Mouse (Mus musculus) small intestine, adult 2 months (tissue): Measurements from ENCODE around the gene Gp9. TPM values are rescaled to one million over a fixed set of nuclear protein-coding genes. Genes with fewer than 3 reads are reported as not detected.
A peak's percentile ranks its signal among the peaks of the same experiment; 100 is the strongest.

Experiments used
- H3K27ac ChIP-seq: fragments of 200-500 bp; 2 replicates; pipeline ENCODE4 v1.5.1; 2012; ENCODE audit warnings: low read depth, low read length, control low read depth, inconsistent platforms; ENCODE audit not compliant: insufficient read depth
- H3K27me3 ChIP-seq: fragments of 200-500 bp; 2 replicates; pipeline ENCODE4 v1.6.1; 2012; ENCODE audit warnings: mild to moderate bottlenecking, moderate library complexity, low read length, inconsistent platforms; ENCODE audit not compliant: control insufficient read depth, insufficient read depth
- H3K36me3 ChIP-seq: fragments of 200-500 bp; 2 replicates; pipeline ENCODE4 v1.6.1; 2012; ENCODE audit warnings: mild to moderate bottlenecking, low read length, control low read depth, inconsistent platforms; ENCODE audit not compliant: control insufficient read depth, insufficient read depth
- H3K4me1 ChIP-seq: fragments of 200-500 bp; 2 replicates; pipeline ENCODE4 v1.6.1; 2012; ENCODE audit warnings: low read length, inconsistent platforms, mixed read lengths; ENCODE audit not compliant: control insufficient read depth, insufficient read depth, insufficient read length
- H3K4me3 ChIP-seq: fragments of 200-500 bp; 2 replicates; pipeline ENCODE4 v1.5.1; 2012; ENCODE audit warnings: low read depth, mild to moderate bottlenecking, control low read depth, inconsistent platforms, low read length, moderate library complexity
- CTCF ChIP-seq: fragments of 200-500 bp; IDR thresholded peaks from 2 replicates; pipeline ENCODE4 v1.5.1; 2012; ENCODE audit warnings: low read depth, mild to moderate bottlenecking, control low read depth, inconsistent platforms, low read length, moderate library complexity, mixed read lengths; ENCODE audit not compliant: insufficient replicate concordance, insufficient read length; ENCODE audit errors: extremely low read depth
- POLR2A ChIP-seq: fragments of 200-500 bp; IDR thresholded peaks from 2 replicates; pipeline ENCODE4 v1.6.1; 2012; ENCODE audit warnings: low read depth, mild to moderate bottlenecking, control low read depth, inconsistent platforms, low read length, moderate library complexity
- WGBS: fragments of 180-500 bp; shearing (Covaris S2); methylation state at CpG from one replicate; pipeline ENCODE4 v1.1.7; 2018; 5-methylcytosine and 5-hydroxymethylcytosine counted together
- polyA plus RNA-seq: library from polyadenylated mRNA; depleted of rRNA; stranded (reverse); fragments of >200 nt; gene quantifications from 2 replicates; pipeline ENCODE4 v1.2.3, GENCODE M21; 2012

Gp9 gene
- polyA plus RNA-seq, 1 experiment, result not detected

GRCm38 (mm10) chr6:87742804-87743203 lies 35.1 kb upstream of the Gp9 start:
- H3K27ac ChIP-seq, result no peak overlapping the region
- 82% methylated on average over 5 of the region's 5 CpGs for WGBS
- H3K4me1 ChIP-seq, result 0 out of 2 replicates have a peak, but pooled peaks cover 2% of the 10 kb centered on the region
- H3K36me3 ChIP-seq, result no peaks in the 10 kb centered on the region
- no peaks in the 10 kb centered on the region for H3K27me3 ChIP-seq
- H3K4me3 ChIP-seq, result no peak overlapping the region
- TF ChIP-seq CTCF, result peak; percentile 31; the same call in 1 of the 2 replicates
- no peak for TF ChIP-seq POLR2A

DNA sequence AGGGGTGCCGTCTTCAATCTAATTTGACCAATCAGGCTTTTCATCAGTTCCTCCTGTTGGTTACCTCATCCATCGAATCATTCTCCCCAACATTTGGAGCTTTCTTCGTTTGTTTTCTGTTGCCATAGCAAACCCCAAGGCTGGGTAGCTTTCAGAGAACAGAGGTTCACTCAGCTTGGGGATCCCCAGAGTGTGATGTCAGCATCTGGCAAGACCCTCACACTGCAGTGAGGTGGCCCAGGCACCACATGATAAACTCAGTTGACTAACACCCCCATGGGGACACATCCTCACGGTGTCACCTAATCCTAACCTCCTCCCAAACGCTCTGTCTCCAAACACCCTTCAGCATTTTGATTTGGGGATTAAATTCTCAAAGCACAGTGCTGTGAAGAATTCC lies 34.6 kb upstream of the Gp9 start:
- H3K36me3 ChIP-seq, result no peaks in the 10 kb centered on the region
- no peak for TF ChIP-seq CTCF
- no peak for TF ChIP-seq POLR2A
- WGBS, result 55% methylated on average over 5 of the region's 5 CpGs
- H3K27ac ChIP-seq, result no peak overlapping the region
- H3K4me3 ChIP-seq, result no peak overlapping the region
- 0 out of 2 replicates have a peak, but pooled peaks cover 2% of the 10 kb centered on the region for H3K4me1 ChIP-seq
- H3K27me3 ChIP-seq, result no peaks in the 10 kb centered on the region

- WGBS, result 72% methylated on average over 3 of the region's 3 CpGs
- TF ChIP-seq POLR2A, result no peak
- TF ChIP-seq CTCF, result no peak
Observed at GRCm38 (mm10) chr6:87744632-87745031, 33.2 kb upstream of the Gp9 start.

DNA sequence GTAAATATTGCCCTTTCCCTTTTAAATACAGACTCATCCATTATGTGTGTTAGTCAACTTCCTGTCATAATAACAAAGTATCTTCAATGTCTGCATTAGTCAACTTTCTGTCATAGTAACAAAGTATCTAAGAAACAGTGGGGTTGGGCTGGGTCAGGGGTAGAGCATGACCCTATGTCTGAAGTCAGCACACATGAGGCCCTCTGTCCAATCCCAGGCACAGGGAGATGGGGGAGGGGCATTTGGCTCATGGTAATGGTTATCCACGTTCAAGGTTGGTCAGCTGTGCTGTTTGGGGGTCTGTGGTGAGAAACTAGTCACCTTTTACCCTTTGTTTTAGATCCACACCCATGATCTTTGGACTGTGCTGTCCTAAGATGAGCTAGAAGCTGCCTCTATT lies 32.6 kb upstream of the Gp9 start:
- Histone ChIP-seq H3K4me3 (no peak overlapping the region), H3K36me3 (no peaks in the 10 kb centered on the region), H3K27ac (0 out of 2 replicates have a peak overlapping the region, but pooled peaks have one; percentile 12), H3K4me1 (0 out of 2 replicates have a peak, but pooled peaks cover 2% of the 10 kb centered on the region), H3K27me3 (no peaks in the 10 kb centered on the region)
- no peak for TF ChIP-seq POLR2A
- no peak for TF ChIP-seq CTCF
- WGBS, result 26% methylated on average over 1 of the region's 1 CpGs

More at GRCm38 (mm10) chr6:87744632-87745031, 33.2 kb upstream of the Gp9 start:
- no peak overlapping the region for H3K27ac ChIP-seq
- 0 out of 2 replicates have a peak, but pooled peaks cover 2% of the 10 kb centered on the region for H3K4me1 ChIP-seq
- no peaks in the 10 kb centered on the region for H3K27me3 ChIP-seq
- H3K36me3 ChIP-seq, result no peaks in the 10 kb centered on the region
- H3K4me3 ChIP-seq, result no peak overlapping the region

GRCm38 (mm10) chr6:87746059-87746458 lies 31.8 kb upstream of the Gp9 start:
- Histone ChIP-seq H3K27me3 (no peaks in the 10 kb centered on the region), H3K36me3 (no peaks in the 10 kb centered on the region), H3K27ac (no peak overlapping the region), H3K4me1 (0 out of 2 replicates have a peak, but pooled peaks cover 2% of the 10 kb centered on the region), H3K4me3 (no peak overlapping the region)
- TF ChIP-seq CTCF (no peak), POLR2A (no peak)
- WGBS, result 52% methylated on average over 3 of the region's 3 CpGs

DNA sequence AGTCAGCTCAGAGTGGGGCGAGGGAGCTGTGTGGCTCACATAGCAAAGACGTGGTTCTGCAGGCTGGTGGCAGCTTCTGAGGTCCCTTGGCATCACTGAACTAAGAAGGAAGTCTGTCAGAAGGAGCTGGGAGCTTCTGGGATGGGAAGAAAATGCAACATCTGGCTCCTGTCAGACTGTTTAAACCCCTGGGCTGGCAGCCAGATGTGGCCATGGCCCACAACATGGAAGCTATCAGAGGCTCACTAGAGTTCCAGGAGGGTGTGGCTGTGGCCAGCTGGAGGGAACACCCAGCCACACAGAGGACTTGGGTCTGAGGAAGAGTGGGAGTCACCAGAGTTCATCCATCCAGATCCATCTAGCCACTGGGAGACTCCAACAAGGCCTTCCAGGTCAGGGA lies 31.0 kb upstream of the Gp9 start:
- no peak overlapping the region for H3K4me3 ChIP-seq
- 70% methylated on average over 2 of the region's 2 CpGs for WGBS
- TF ChIP-seq POLR2A (no peak), CTCF (no peak)
- H3K27me3 ChIP-seq, result no peaks in the 10 kb centered on the region
- H3K4me1 ChIP-seq, result 0 out of 2 replicates have a peak, but pooled peaks cover 2% of the 10 kb centered on the region
- no peaks in the 10 kb centered on the region for H3K36me3 ChIP-seq
- no peak overlapping the region for H3K27ac ChIP-seq

GRCm38 (mm10) chr6:87748078-87748477 lies 29.8 kb upstream of the Gp9 start:
- H3K27ac ChIP-seq, result no peak overlapping the region
- WGBS, result 75% methylated on average over 2 of the region's 2 CpGs
- no peak overlapping the region for H3K4me3 ChIP-seq
- no peaks in the 10 kb centered on the region for H3K27me3 ChIP-seq
- no peaks in the 10 kb centered on the region for H3K36me3 ChIP-seq
- no peaks in the 10 kb centered on the region for H3K4me1 ChIP-seq
- TF ChIP-seq CTCF (no peak), POLR2A (no peak)
